Mouse (Mus musculus) Patski (cell line): ENCODE measurements around the gene Fras1. TPM values are rescaled to one million over a fixed set of nuclear protein-coding genes. Genes with fewer than 3 reads are reported as not detected.

Source experiments
- ATAC-seq: fragments of 100-300 bp; one replicate; pipeline ENCODE4 v1.8.0; 2021
- CTCF ChIA-PET: fragments of 350-600 bp; sonication (Branson Sonifier 250); formaldehyde crosslinking; loops from one replicate; lab custom pipeline; 2022; ENCODE audit warnings: inconsistent platforms; lab: Charles Lee
- POLR2A ChIA-PET: fragments of 350-600 bp; sonication (Branson Sonifier 250); formaldehyde crosslinking; loops from one replicate; lab custom pipeline; 2022; ENCODE audit warnings: antibody characterized with exemption, inconsistent platforms; lab: Charles Lee
- DNase-seq: peaks from one replicate; pipeline ENCODE4 v3.0.0-alpha.2; 2011; ENCODE audit warnings: low read depth, low spot score
- H3K27me3 ChIP-seq: fragments of 371-371 bp; one replicate; pipeline ENCODE4 v1.5.1; 2021
- CTCF ChIP-seq: fragments of 100-300 bp; IDR thresholded peaks from one replicate; pipeline ENCODE4 v1.5.1; 2021
- in situ Hi-C: fragments of 300-500 bp; cut with MboI; formaldehyde crosslinking; loops from 3 replicates; pipeline ENCODE4 v1.11.1; 2018; ENCODE audit warnings: low pct_unique_long_range_greater_than_20kb, mixed read lengths
- polyA plus RNA-seq: library from polyadenylated mRNA; unstranded; gene quantifications from one replicate; pipeline ENCODE4 v1.2.3, GENCODE M21; 2021

Fras1 gene
- polyA plus RNA-seq: 2.4 TPM

DNA sequence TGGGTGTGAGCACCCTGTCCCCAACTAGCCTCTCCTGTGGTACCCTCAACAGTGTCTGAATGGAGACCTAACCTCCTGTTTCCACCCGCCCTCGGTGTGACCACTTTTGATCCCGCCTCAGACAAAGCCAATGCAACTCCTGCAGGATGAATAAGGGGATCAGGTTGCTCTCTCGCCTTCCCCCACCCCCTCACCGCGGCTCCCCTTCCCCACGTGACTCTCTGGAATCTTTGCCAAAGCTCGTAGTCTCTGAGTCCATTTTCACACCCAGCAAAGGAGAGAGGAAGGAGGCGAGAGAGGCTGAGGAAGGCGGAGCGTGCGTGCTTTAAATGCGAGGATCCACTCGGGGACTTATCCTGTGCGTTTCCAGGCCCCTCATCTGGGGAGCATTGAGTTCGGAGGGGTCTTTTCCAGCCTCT lies at the start of gene Fras1:
TSS of gene Fras1 (plus strand) at position 389 of the 419 bp plus-strand sequence.
- no peaks in the 10 kb centered on the region for H3K27me3 ChIP-seq
- CTCF ChIA-PET: interaction anchor here (0.5 to 1.3 kb wide), 8 partner anchors 37 to 398 kb away, joined by 3 to 4 read pairs (median 3); no protein-coding TSS in a partner anchor
- ATAC-seq (peak; percentile 6), DNase-seq (peak; percentile 3)
- POLR2A ChIA-PET: interaction anchor here (0.8 to 1.0 kb wide), 2 partner anchors 27 to 94 kb away, joined by 3 read pairs; no protein-coding TSS in a partner anchor
- TF ChIP-seq CTCF: no peak
- in situ Hi-C loops: no loop called here

DNA sequence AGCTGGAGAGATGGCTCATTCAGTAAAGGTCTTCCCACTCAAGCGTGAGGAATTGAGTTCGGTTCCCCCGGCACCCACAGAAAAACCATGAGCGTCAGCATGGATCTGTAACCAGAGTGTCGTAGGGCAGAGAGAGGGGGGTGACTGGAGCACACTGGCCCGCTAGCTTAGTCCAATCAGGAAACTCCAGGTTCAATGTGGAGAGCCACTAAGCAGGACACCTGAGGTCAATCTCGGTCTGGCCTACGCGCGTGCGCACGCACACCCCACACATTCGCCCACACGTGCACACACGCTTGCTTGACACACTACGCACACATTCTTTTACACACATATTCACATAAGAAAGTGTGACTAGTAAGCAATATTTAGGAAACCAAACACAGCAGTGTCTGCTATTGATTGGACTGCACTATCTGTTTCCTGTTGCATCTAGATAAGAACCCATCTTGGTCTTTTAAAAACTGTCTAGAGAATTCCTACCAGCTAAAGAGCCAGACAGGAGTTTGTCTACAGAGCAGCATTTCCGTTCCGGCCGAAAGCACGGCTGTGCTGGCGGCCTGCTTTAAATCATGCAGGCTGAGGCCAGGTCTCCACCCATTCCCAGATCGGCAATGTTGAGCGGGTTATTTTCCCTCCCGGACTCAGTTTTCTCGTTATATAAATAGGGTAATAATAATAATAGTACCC lies 42.6 kb upstream of the Fras1 start:
- ATAC-seq (peak; percentile 56), DNase-seq (no peak)
- in situ Hi-C loops: loop anchor here (5.0 kb wide), 1 partner anchor 436 kb away; no protein-coding TSS in a partner anchor
- ChIA-PET POLR2A (no interaction called here), CTCF (interaction anchor here (0.9 to 1.2 kb wide), 6 partner anchors 9 to 438 kb away, joined by 3 to 4 read pairs (median 3); no protein-coding TSS in a partner anchor)
- no peak for TF ChIP-seq CTCF
- H3K27me3 ChIP-seq: no peaks in the 10 kb centered on the region

DNA sequence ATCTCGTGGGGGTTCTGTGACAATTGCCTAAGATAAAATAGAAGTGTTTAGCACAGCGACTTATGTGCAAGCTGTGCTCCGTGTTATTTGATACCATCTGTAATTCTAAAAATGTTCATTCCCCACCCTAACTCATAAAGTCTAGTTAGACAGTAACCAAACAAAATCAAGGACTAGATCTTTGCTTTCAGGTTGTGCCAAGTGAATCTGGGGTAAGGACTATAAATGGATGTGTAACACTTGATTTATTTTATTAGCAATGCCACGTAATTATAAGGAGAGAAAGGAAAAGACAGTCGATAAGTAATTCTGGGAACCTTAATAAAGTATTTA lies 42.1 kb upstream of the Fras1 start:
- DNase-seq: peak; percentile 35
- ChIA-PET CTCF (interaction anchor here (0.9 to 4.0 kb wide), 4 partner anchors 9 to 438 kb away, joined by 3 to 18 read pairs (median 3); no protein-coding TSS in a partner anchor), POLR2A (no interaction called here)
- no peaks in the 10 kb centered on the region for H3K27me3 ChIP-seq
- ATAC-seq: peak; percentile 23
- in situ Hi-C loops: loop anchor here (5.0 kb wide), 1 partner anchor 436 kb away; no protein-coding TSS in a partner anchor
- no peak for TF ChIP-seq CTCF

DNA sequence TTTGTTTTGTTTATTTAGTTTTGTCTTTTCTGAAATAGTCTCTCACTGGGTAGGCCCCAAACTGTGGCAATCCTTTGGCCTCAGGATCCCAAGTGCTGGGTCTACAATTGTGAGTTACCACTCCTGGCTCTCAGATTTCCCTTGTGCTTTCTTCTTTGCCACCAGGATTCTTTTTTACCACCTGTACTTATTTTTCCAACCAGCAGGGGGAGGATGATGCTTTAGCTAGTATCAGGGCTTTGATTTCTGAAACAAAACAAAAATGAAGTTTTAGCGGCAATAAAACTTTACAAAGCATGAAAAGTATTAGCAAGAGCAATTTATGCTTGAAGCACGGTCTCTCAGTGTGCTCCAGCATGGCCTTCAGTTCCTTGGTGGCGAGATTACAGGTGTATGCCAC lies 39.8 kb upstream of the Fras1 start:
- ATAC-seq (no peak), DNase-seq (no peak)
- H3K27me3 ChIP-seq: no peaks in the 10 kb centered on the region
- POLR2A ChIA-PET: interaction anchor here (0.6 kb wide), 1 partner anchor 342 kb away, joined by 4 read pairs; no protein-coding TSS in a partner anchor
- in situ Hi-C loops: loop anchor here (5.0 kb wide), 1 partner anchor 433 kb away; no protein-coding TSS in a partner anchor
- peak; percentile 57 for TF ChIP-seq CTCF
- CTCF ChIA-PET: interaction anchor here (0.9 to 4.0 kb wide), 9 partner anchors 11 to 438 kb away, joined by 3 to 18 read pairs (median 4); no protein-coding TSS in a partner anchor

DNA sequence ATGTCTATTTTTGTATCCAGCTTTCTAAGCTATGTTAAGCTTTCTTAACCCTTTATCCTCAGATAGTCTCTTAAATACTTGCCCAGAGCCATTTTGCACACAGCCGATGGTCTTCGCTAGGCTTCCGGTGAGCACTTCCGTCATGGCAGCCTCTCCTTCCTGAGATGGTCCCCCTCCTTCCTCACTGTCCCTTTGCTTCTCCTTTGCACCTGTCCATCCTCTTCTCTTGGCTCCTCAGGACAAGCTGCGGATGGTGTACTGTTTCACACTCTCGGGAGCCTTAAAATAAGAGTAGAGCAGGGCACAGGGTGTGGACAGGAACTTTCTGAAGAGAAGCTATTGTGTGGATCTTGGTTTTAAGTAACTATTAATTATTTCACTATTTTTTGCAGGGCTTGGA lies 33.2 kb upstream of the Fras1 start:
- ChIA-PET CTCF (no interaction called here), POLR2A (no interaction called here)
- in situ Hi-C loops: no loop called here
- DNase-seq (no peak), ATAC-seq (no peak)
- H3K27me3 ChIP-seq: no peaks in the 10 kb centered on the region
- TF ChIP-seq CTCF: no peak

DNA sequence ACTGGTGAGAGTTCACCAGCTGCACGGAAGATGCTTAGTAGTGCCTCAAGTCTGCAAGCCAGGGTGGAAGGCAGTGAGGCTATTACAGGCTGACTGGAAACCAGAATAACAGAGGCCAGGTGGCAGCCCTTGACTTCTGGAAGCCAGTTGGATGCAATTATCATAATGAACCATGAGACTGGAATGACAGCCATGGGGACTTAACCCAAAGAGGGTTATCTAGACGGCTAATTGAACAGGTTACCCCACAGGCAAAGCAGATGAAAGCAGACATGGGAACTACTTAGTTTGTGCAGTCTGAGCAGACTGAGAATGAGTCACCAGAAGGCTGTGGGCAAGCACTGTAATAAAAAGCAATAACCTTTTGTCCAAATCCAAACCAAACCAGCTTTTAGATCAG lies 28.8 kb upstream of the Fras1 start:
- ChIA-PET POLR2A (no interaction called here), CTCF (interaction anchor here (1.0 to 1.5 kb wide), 2 partner anchors 11 to 82 kb away, joined by 3 to 8 read pairs; no protein-coding TSS in a partner anchor)
- DNase-seq (peak; percentile 53), ATAC-seq (peak; percentile 73)
- H3K27me3 ChIP-seq: no peaks in the 10 kb centered on the region
- TF ChIP-seq CTCF: no peak
- in situ Hi-C loops: no loop called here

DNA sequence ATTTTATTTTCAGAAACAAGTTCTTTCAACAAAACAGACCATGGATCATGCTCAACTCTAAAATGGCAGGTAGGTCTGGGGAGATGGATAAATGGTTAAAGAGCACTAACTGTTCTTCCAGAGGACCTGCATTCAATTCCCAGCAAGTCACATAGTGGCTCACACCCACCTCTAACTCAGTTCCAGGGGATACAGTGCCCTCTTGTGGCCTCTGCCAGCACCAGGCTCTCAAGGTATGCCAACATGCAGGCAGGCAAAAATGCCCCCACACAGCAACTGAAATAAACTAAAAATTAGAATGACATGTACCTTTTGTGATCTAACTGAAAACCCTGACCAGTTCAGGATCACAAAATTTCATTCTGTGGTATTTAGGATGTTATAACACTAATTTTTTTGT lies 21.8 kb upstream of the Fras1 start:
- in situ Hi-C loops: no loop called here
- DNase-seq (no peak), ATAC-seq (no peak)
- no peaks in the 10 kb centered on the region for H3K27me3 ChIP-seq
- peak; percentile 70 for TF ChIP-seq CTCF
- ChIA-PET CTCF (no interaction called here), POLR2A (no interaction called here)

DNA sequence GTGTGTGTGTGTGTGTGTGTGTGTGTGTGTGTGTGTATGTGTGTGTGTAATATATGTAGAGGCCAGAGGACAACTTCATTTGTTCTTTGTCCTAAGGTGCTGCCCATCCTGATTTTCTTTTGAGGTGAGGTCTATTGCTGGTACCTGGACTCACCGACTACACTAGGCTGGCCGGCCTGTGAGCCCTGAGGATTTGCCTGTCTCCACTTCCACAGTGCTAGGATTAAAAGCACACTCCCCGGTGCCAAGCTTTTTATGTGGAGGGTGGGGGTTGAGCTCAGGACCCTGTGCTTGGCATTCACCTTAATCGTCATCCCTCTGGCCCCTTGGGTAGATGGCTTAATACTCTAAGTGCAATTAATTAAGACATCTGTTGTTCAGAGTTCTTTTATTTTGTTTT lies 9.8 kb upstream of the Fras1 start:
- H3K27me3 ChIP-seq: peaks cover 3% of the 10 kb centered on the region
- no peak for TF ChIP-seq CTCF
- in situ Hi-C loops: no loop called here
- CTCF ChIA-PET: no interaction called here
- POLR2A ChIA-PET: no interaction called here
- no peak for ATAC-seq
- DNase-seq: no peak

DNA sequence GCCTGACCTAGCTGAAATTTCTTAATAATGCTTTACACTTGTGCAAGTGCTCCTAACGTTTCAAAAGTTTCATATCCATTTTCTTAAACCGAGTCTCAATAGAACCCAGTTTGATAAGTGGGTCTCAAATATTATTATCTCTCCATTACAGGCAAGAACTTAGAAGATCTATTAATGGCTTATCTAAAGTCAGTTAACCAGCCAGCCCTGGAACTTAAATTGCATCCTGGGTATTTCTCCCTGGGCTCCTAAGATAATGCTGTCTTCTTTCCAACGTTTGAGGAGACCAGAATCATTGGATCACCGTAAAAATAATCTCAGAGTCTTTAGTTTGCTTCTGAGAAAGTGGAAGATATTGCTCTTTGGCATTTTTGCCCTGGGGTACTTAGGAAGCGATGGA lies 8.2 kb upstream of the Fras1 start:
- ChIA-PET CTCF (interaction anchor here (1.0 kb wide), 1 partner anchor 9 kb away, joined by 3 read pairs; no protein-coding TSS in a partner anchor), POLR2A (no interaction called here)
- H3K27me3 ChIP-seq: peaks cover 3% of the 10 kb centered on the region
- DNase-seq: no peak
- ATAC-seq: no peak
- in situ Hi-C loops: no loop called here
- TF ChIP-seq CTCF: no peak

DNA sequence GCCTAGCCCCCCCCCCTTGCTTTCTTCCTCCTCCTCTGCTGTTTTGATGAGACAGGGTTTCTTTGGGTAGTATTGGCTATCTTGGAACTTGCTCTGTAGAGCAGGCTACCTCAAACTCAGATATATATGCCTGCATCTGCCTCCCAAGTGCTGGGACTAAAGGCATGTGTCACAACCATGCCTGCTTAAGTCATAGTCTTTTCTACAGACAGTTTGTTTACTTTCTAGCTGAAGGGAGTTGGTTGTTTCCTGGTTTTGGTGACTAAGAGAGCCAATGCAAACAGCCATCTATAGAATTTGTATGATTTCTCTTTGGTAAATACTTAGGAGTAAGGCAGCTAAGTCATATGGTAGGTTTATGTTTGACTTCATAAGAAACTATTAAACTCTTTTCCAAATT lies 6.5 kb upstream of the Fras1 start:
- CTCF ChIA-PET: interaction anchor here (0.6 kb wide), 1 partner anchor 104 kb away, joined by 3 read pairs; no protein-coding TSS in a partner anchor
- peaks cover 3% of the 10 kb centered on the region for H3K27me3 ChIP-seq
- no peak for TF ChIP-seq CTCF
- POLR2A ChIA-PET: interaction anchor here (0.7 kb wide), 1 partner anchor 258 kb away, joined by 3 read pairs; no protein-coding TSS in a partner anchor
- in situ Hi-C loops: no loop called here
- DNase-seq: no peak
- no peak for ATAC-seq

DNA sequence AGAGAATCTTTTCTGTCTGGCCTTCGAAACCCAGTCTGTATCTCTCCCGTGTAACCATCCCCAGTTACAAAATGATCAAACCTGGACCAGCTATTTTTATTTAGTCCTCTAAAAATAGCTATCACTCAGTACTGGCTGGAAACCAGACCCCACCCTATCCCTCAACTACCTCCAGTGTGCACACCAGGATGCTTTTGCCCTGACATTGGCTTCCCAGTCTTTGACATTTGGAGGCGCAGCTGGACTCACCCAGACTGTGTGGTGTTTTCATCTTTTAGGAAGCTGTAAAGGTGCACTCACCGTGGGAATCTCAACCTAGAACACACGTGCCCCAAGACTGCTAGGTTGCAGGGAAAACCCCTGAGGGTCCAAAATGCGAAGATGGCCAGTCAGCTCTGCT lies 649 bp upstream of the Fras1 start:
- POLR2A ChIA-PET: interaction anchor here (1.0 kb wide), 1 partner anchor 94 kb away, joined by 3 read pairs; no protein-coding TSS in a partner anchor
- no peak for TF ChIP-seq CTCF
- ATAC-seq: no peak
- no peak for DNase-seq
- in situ Hi-C loops: no loop called here
- CTCF ChIA-PET: interaction anchor here (0.6 to 1.3 kb wide), 3 partner anchors 39 to 305 kb away, joined by 3 to 4 read pairs (median 3); no protein-coding TSS in a partner anchor
- H3K27me3 ChIP-seq: no peaks in the 10 kb centered on the region
